Mouse (Mus musculus) stomach, embryonic 15.5 days (tissue): Measurements from ENCODE around the gene Gm17622. TPM values are rescaled to one million over a fixed set of nuclear protein-coding genes. Genes with fewer than 3 reads are reported as not detected.

Experiments used
- ATAC-seq: fragments of 200-750 bp; cut with Nextera tagmentation; 2 replicates; pipeline ENCODE4 v1.8.0; 2017; ENCODE audit warnings: low read depth, moderate number of reproducible peaks, moderate TSS enrichment; ENCODE audit not compliant: insufficient read depth, low FRiP score
- H3K27ac ChIP-seq: fragments of 300-500 bp; sonication (generic); 2 replicates; pipeline ENCODE4 v1.5.1; 2015; ENCODE audit warnings: mild to moderate bottlenecking, inconsistent platforms
- H3K27me3 ChIP-seq: fragments of 300-500 bp; sonication (generic); replicated peaks from 2 replicates; pipeline ENCODE4 v1.6.1; 2015; ENCODE audit warnings: inconsistent platforms
- H3K36me3 ChIP-seq: fragments of 300-500 bp; sonication (generic); 2 replicates; pipeline ENCODE4 v1.6.1; 2015; ENCODE audit warnings: inconsistent platforms
- H3K4me1 ChIP-seq: fragments of 300-500 bp; sonication (generic); 2 replicates; pipeline ENCODE4 v1.6.1; 2015; ENCODE audit warnings: inconsistent platforms
- H3K4me2 ChIP-seq: fragments of 300-500 bp; sonication (generic); 2 replicates; pipeline ENCODE4 v1.6.1; 2015; ENCODE audit warnings: mild to moderate bottlenecking, inconsistent platforms
- H3K4me3 ChIP-seq: fragments of 300-500 bp; sonication (generic); replicated peaks from 2 replicates; pipeline ENCODE4 v1.5.1; 2015; ENCODE audit warnings: inconsistent platforms
- H3K9ac ChIP-seq: fragments of 300-500 bp; sonication (generic); 2 replicates; pipeline ENCODE4 v1.6.1; 2015; ENCODE audit warnings: inconsistent platforms
- H3K9me3 ChIP-seq: fragments of 300-500 bp; sonication (generic); 2 replicates; pipeline ENCODE4 v1.6.1; 2016; ENCODE audit warnings: inconsistent platforms
- WGBS: fragments of 180-500 bp; shearing (Covaris S2); methylation state at CpG from one replicate; pipeline ENCODE4 v1.1.7; 2015; 5-methylcytosine and 5-hydroxymethylcytosine counted together
- polyA plus RNA-seq: library from polyadenylated mRNA; unstranded; fragments of >200 nt; fragmentation: Nextera tagmentation; extraction: Ambion mirVana; gene quantifications from 2 replicates; pipeline ENCODE4 v1.2.1, GENCODE M21; 2015

The Gm17622 gene
- polyA plus RNA-seq, 1 experiment from 2014 or later, result not detected

GRCm38 (mm10) chr13:96511893-96512292, 21.4 kb downstream of the Gm17622 start:
- Histone ChIP-seq H3K4me1 (peaks cover 11% of the 10 kb centered on the region; the same call in 1 of the 2 replicates), H3K27ac (no peak overlapping the region), H3K9ac (no peak overlapping the region), H3K27me3 (no peaks in the 10 kb centered on the region), H3K36me3 (no peaks in the 10 kb centered on the region; the same call in 1 of the 2 replicates), H3K4me3 (no peak overlapping the region), H3K9me3 (no peaks in the 10 kb centered on the region), H3K4me2 (no peak overlapping the region)
- WGBS, result 44% methylated on average over 5 of the region's 5 CpGs
- no peak for ATAC-seq

GRCm38 (mm10) chr13:96514154-96514942, 23.8 kb downstream of the Gm17622 start:
- no peak overlapping the region for H3K4me2 ChIP-seq
- WGBS, result 50% methylated on average over 5 of the region's 5 CpGs
- no peak overlapping the region for H3K9ac ChIP-seq
- no peaks in the 10 kb centered on the region for H3K9me3 ChIP-seq
- no peaks in the 10 kb centered on the region for H3K27me3 ChIP-seq
- H3K4me3 ChIP-seq, result no peak overlapping the region
- peak; percentile 27; the same call in 1 of the 2 replicates for ATAC-seq
- H3K4me1 ChIP-seq, result peaks cover 11% of the 10 kb centered on the region; the same call in 1 of the 2 replicates
- H3K36me3 ChIP-seq, result no peaks in the 10 kb centered on the region
- peak overlapping the region; percentile 38; the same call in 1 of the 2 replicates for H3K27ac ChIP-seq

GRCm38 (mm10) chr13:96516249-96516648, 25.7 kb downstream of the Gm17622 start:
- no peak overlapping the region for H3K27ac ChIP-seq
- WGBS, result 91% methylated on average over 9 of the region's 9 CpGs

GRCm38 (mm10) chr13:96517335-96517734, 26.8 kb downstream of the Gm17622 start:
- Histone ChIP-seq H3K9ac (no peak overlapping the region), H3K4me1 (0 out of 2 replicates have a peak, but pooled peaks cover 5% of the 10 kb centered on the region), H3K9me3 (no peaks in the 10 kb centered on the region), H3K4me2 (no peak overlapping the region), H3K4me3 (no peak overlapping the region), H3K27ac (no peak overlapping the region), H3K27me3 (no peaks in the 10 kb centered on the region), H3K36me3 (no peaks in the 10 kb centered on the region)
- ATAC-seq, result no peak
- 57% methylated on average over 2 of the region's 2 CpGs for whole genome bisulfite sequencing

More at GRCm38 (mm10) chr13:96516249-96516648, 25.7 kb downstream of the Gm17622 start:
- H3K9me3 ChIP-seq, result no peaks in the 10 kb centered on the region
- no peak overlapping the region for H3K4me2 ChIP-seq
- no peak overlapping the region for H3K4me3 ChIP-seq
- ATAC-seq, result no peak
- H3K4me1 ChIP-seq, result peaks cover 11% of the 10 kb centered on the region; the same call in 1 of the 2 replicates
- no peaks in the 10 kb centered on the region for H3K36me3 ChIP-seq
- H3K9ac ChIP-seq, result no peak overlapping the region
- H3K27me3 ChIP-seq, result no peaks in the 10 kb centered on the region

GRCm38 (mm10) chr13:96521294-96521693, 30.8 kb downstream of the Gm17622 start:
- Histone ChIP-seq H3K36me3 (no peaks in the 10 kb centered on the region), H3K27ac (no peak overlapping the region), H3K27me3 (no peaks in the 10 kb centered on the region), H3K4me2 (no peak overlapping the region), H3K4me1 (no peaks in the 10 kb centered on the region), H3K4me3 (no peak overlapping the region), H3K9ac (no peak overlapping the region), H3K9me3 (no peaks in the 10 kb centered on the region)
- no peak for ATAC-seq
- WGBS, result 93% methylated on average over 3 of the region's 3 CpGs

- Histone ChIP-seq H3K9ac (no peak overlapping the region), H3K4me1 (no peaks in the 10 kb centered on the region), H3K36me3 (0 out of 2 replicates have a peak, but pooled peaks cover 2% of the 10 kb centered on the region), H3K4me2 (no peak overlapping the region), H3K27ac (no peak overlapping the region), H3K9me3 (no peaks in the 10 kb centered on the region), H3K4me3 (no peak overlapping the region), H3K27me3 (no peaks in the 10 kb centered on the region)
- no peak for ATAC-seq
- WGBS, result 86% methylated on average over 3 of the region's 3 CpGs
These were observed 36.5 kb downstream of the Gm17622 start for GRCm38 (mm10) chr13:96527022-96527421.

- H3K9ac ChIP-seq, result no peak overlapping the region
- H3K27ac ChIP-seq, result no peak overlapping the region
- no peak for ATAC-seq
- H3K4me1 ChIP-seq, result no peaks in the 10 kb centered on the region
- no peaks in the 10 kb centered on the region for H3K27me3 ChIP-seq
- no peak overlapping the region for H3K4me2 ChIP-seq
- H3K36me3 ChIP-seq, result 0 out of 2 replicates have a peak, but pooled peaks cover 2% of the 10 kb centered on the region
- WGBS, result 79% methylated on average over 11 of the region's 11 CpGs
- H3K4me3 ChIP-seq, result no peak overlapping the region
- no peaks in the 10 kb centered on the region for H3K9me3 ChIP-seq
These were observed 37.3 kb downstream of the Gm17622 start for GRCm38 (mm10) chr13:96527856-96528255.

GRCm38 (mm10) chr13:96528776-96529175, 38.2 kb downstream of the Gm17622 start:
- H3K27ac ChIP-seq, result no peak overlapping the region
- H3K4me3 ChIP-seq, result no peak overlapping the region
- no peaks in the 10 kb centered on the region for H3K9me3 ChIP-seq
- 90% methylated on average over 3 of the region's 3 CpGs for WGBS
- H3K4me2 ChIP-seq, result no peak overlapping the region
- H3K36me3 ChIP-seq, result 0 out of 2 replicates have a peak, but pooled peaks cover 2% of the 10 kb centered on the region
- no peak overlapping the region for H3K9ac ChIP-seq
- H3K4me1 ChIP-seq, result no peaks in the 10 kb centered on the region
- no peak for ATAC-seq
- H3K27me3 ChIP-seq, result no peaks in the 10 kb centered on the region

GRCm38 (mm10) chr13:96529542-96529941, 39.0 kb downstream of the Gm17622 start:
- Histone ChIP-seq H3K9ac (no peak overlapping the region), H3K4me2 (no peak overlapping the region), H3K9me3 (no peaks in the 10 kb centered on the region), H3K36me3 (0 out of 2 replicates have a peak, but pooled peaks cover 2% of the 10 kb centered on the region), H3K4me1 (no peaks in the 10 kb centered on the region), H3K27me3 (no peaks in the 10 kb centered on the region), H3K4me3 (no peak overlapping the region), H3K27ac (no peak overlapping the region)
- WGBS, result 93% methylated on average over 3 of the region's 3 CpGs
- ATAC-seq, result no peak

- H3K4me1 ChIP-seq, result no peaks in the 10 kb centered on the region
- WGBS, result 87% methylated on average over 9 of the region's 9 CpGs
- H3K9me3 ChIP-seq, result no peaks in the 10 kb centered on the region
- ATAC-seq, result no peak
- H3K27ac ChIP-seq, result no peak overlapping the region
- H3K9ac ChIP-seq, result no peak overlapping the region
- H3K4me2 ChIP-seq, result no peak overlapping the region
- H3K36me3 ChIP-seq, result 0 out of 2 replicates have a peak, but pooled peaks cover 2% of the 10 kb centered on the region
- H3K27me3 ChIP-seq, result no peaks in the 10 kb centered on the region
- H3K4me3 ChIP-seq, result no peak overlapping the region
These were observed 39.5 kb downstream of the Gm17622 start for GRCm38 (mm10) chr13:96530064-96530463.

- 0 out of 2 replicates have a peak, but pooled peaks cover 2% of the 10 kb centered on the region for H3K36me3 ChIP-seq
- no peaks in the 10 kb centered on the region for H3K9me3 ChIP-seq
- H3K4me3 ChIP-seq, result no peak overlapping the region
- no peak for ATAC-seq
- no peak overlapping the region for H3K27ac ChIP-seq
- no peaks in the 10 kb centered on the region for H3K27me3 ChIP-seq
- no peak overlapping the region for H3K4me2 ChIP-seq
- no peak overlapping the region for H3K9ac ChIP-seq
- H3K4me1 ChIP-seq, result no peaks in the 10 kb centered on the region
- 87% methylated on average over 6 of the region's 6 CpGs for WGBS
These were observed 41.6 kb downstream of the Gm17622 start for GRCm38 (mm10) chr13:96532176-96532575.

- H3K36me3 ChIP-seq, result 0 out of 2 replicates have a peak, but pooled peaks cover 2% of the 10 kb centered on the region
- ATAC-seq, result no peak; the same call in 1 of the 2 replicates
- no peak overlapping the region for H3K4me2 ChIP-seq
- 76% methylated on average over 2 of the region's 2 CpGs for WGBS
- no peaks in the 10 kb centered on the region for H3K9me3 ChIP-seq
- H3K27ac ChIP-seq, result no peak overlapping the region
- no peak overlapping the region for H3K4me3 ChIP-seq
- H3K27me3 ChIP-seq, result no peaks in the 10 kb centered on the region
- H3K4me1 ChIP-seq, result no peaks in the 10 kb centered on the region
- no peak overlapping the region for H3K9ac ChIP-seq
These were observed 43.2 kb downstream of the Gm17622 start for GRCm38 (mm10) chr13:96533742-96534141.
